Mouse (Mus musculus) C2C12 (cell line): ENCODE results near the gene Nectin3.

Experiments used
- CEBPB ChIP-seq: IDR thresholded peaks from one replicate; pipeline ENCODE4 v1.6.1; 2011; ENCODE audit warnings: low read depth, mild to moderate bottlenecking, control low read depth, moderate library complexity
- CTCF ChIP-seq: IDR thresholded peaks from one replicate; pipeline ENCODE4 v1.5.1; 2011; ENCODE audit not compliant: control insufficient read depth, insufficient read depth, insufficient read length
- MAX ChIP-seq: IDR thresholded peaks from one replicate; pipeline ENCODE4 v1.6.1; 2011; ENCODE audit warnings: mild to moderate bottlenecking, control low read depth

DNA sequence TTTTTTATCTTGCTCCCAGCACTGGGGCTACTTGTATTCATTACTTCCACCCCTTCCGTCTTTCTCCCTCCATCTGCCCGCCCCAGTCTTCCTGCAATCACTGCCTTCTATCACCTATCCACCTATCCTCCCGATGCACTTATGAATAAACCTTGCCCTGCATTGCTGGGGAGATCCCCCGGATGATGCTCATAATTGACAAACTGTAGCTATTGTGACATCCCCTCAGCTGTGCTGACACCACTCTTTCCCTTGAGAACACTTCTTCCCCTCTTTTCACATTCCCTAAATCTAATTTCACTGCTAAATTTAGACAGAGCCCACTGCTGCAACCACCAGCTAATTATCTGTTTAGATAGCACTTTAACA is at the start of gene Nectin3:
- no peak for TF ChIP-seq CTCF
- TF ChIP-seq CEBPB = peak; percentile 44
- no peak for TF ChIP-seq MAX
